Mouse (Mus musculus): ENCODE measurements around the gene Fbxl20. TPM values are rescaled to one million over a fixed set of nuclear protein-coding genes. Genes with fewer than 3 reads are reported as not detected.
A peak's percentile ranks its signal among the peaks of the same experiment; 100 is the strongest.

The Fbxl20 gene
- polyA plus RNA-seq, 1 experiment from 2014 or later, result 23.9 TPM

GRCm38 (mm10) chr11:98052129-98052988 lies 97.8 kb downstream of the Fbxl20 start:
- DNase-seq (ENCODE audit: low spot score) (peak; percentile 36), ATAC-seq (replicated peaks; ENCODE audit: insufficient number of reproducible peaks, low FRiP score, low TSS enrichment, low read depth) (no peak)
- peak overlapping the region; percentile 23 for H3K9ac ChIP-seq (replicated peaks; ENCODE audit: low read length)
- H3K27ac ChIP-seq (replicated peaks; ENCODE audit: low read depth, low read length), result no peak overlapping the region
- H3K9me3 ChIP-seq (replicated peaks; ENCODE audit: control insufficient read depth, low read length), result no peaks in the 10 kb centered on the region
- peaks cover 32% of the 10 kb centered on the region for H3K27me3 ChIP-seq (ENCODE audit: control insufficient read depth, insufficient read depth, low read length)
- H3K4me3 ChIP-seq (ENCODE audit: low read depth, low read length), result peak overlapping the region; percentile 42
- WGBS, result 1% methylated on average over 82 of the region's 83 CpGs
- no peaks in the 10 kb centered on the region for H3K36me3 ChIP-seq (replicated peaks; ENCODE audit: control insufficient read depth, insufficient read depth, low read depth, low read length)
- peaks cover 5% of the 10 kb centered on the region; the same call in 1 of the 2 replicates for H3K4me1 ChIP-seq (ENCODE audit: control insufficient read depth, insufficient read depth, low read length)
- H3K4me2 ChIP-seq (ENCODE audit: low read depth, low read length), result peak overlapping the region; percentile 45

GRCm38 (mm10) chr11:98051611-98052128 lies 98.5 kb downstream of the Fbxl20 start:
- H3K4me1 ChIP-seq (ENCODE audit: control insufficient read depth, insufficient read depth, low read length), result peaks cover 5% of the 10 kb centered on the region; the same call in 1 of the 2 replicates
- WGBS, result 4% methylated on average over 12 of the region's 12 CpGs
- H3K9me3 ChIP-seq (replicated peaks; ENCODE audit: control insufficient read depth, low read length), result no peaks in the 10 kb centered on the region
- no peak overlapping the region; the same call in 1 of the 2 replicates for H3K4me2 ChIP-seq (ENCODE audit: low read depth, low read length)
- H3K9ac ChIP-seq (replicated peaks; ENCODE audit: low read length), result no peak overlapping the region; the same call in 1 of the 2 replicates
- H3K4me3 ChIP-seq (ENCODE audit: low read depth, low read length), result peak overlapping the region; percentile 42; the same call in 1 of the 2 replicates
- ATAC-seq (replicated peaks; ENCODE audit: insufficient number of reproducible peaks, low FRiP score, low TSS enrichment, low read depth), result no peak
- no peak for DNase-seq (ENCODE audit: low spot score)
- no peaks in the 10 kb centered on the region for H3K36me3 ChIP-seq (replicated peaks; ENCODE audit: control insufficient read depth, insufficient read depth, low read depth, low read length)
- H3K27ac ChIP-seq (replicated peaks; ENCODE audit: low read depth, low read length), result no peak overlapping the region
- H3K27me3 ChIP-seq (ENCODE audit: control insufficient read depth, insufficient read depth, low read length), result peaks cover 32% of the 10 kb centered on the region

GRCm38 (mm10) chr11:98050940-98051339 lies 99.3 kb downstream of the Fbxl20 start:
- WGBS, result 28% methylated on average over 2 of the region's 2 CpGs
- ATAC-seq (replicated peaks; ENCODE audit: insufficient number of reproducible peaks, low FRiP score, low TSS enrichment, low read depth) (no peak), DNase-seq (ENCODE audit: low spot score) (no peak)
- H3K36me3 ChIP-seq (replicated peaks; ENCODE audit: control insufficient read depth, insufficient read depth, low read depth, low read length), result no peaks in the 10 kb centered on the region
- no peaks in the 10 kb centered on the region for H3K9me3 ChIP-seq (replicated peaks; ENCODE audit: control insufficient read depth, low read length)
- peaks cover 32% of the 10 kb centered on the region for H3K27me3 ChIP-seq (ENCODE audit: control insufficient read depth, insufficient read depth, low read length)
- no peak overlapping the region for H3K9ac ChIP-seq (replicated peaks; ENCODE audit: low read length)
- no peak overlapping the region for H3K4me2 ChIP-seq (ENCODE audit: low read depth, low read length)
- peaks cover 5% of the 10 kb centered on the region; the same call in 1 of the 2 replicates for H3K4me1 ChIP-seq (ENCODE audit: control insufficient read depth, insufficient read depth, low read length)
- H3K4me3 ChIP-seq (ENCODE audit: low read depth, low read length), result no peak overlapping the region
- no peak overlapping the region for H3K27ac ChIP-seq (replicated peaks; ENCODE audit: low read depth, low read length)

- Histone ChIP-seq H3K27me3 (ENCODE audit: control insufficient read depth, insufficient read depth, low read length) (peaks cover 32% of the 10 kb centered on the region), H3K9ac (replicated peaks; ENCODE audit: low read length) (no peak overlapping the region), H3K4me2 (ENCODE audit: low read depth, low read length) (no peak overlapping the region), H3K9me3 (replicated peaks; ENCODE audit: control insufficient read depth, low read length) (no peaks in the 10 kb centered on the region), H3K4me1 (ENCODE audit: control insufficient read depth, insufficient read depth, low read length) (peaks cover 5% of the 10 kb centered on the region; the same call in 1 of the 2 replicates), H3K27ac (replicated peaks; ENCODE audit: low read depth, low read length) (no peak overlapping the region), H3K4me3 (ENCODE audit: low read depth, low read length) (no peak overlapping the region), H3K36me3 (replicated peaks; ENCODE audit: control insufficient read depth, insufficient read depth, low read depth, low read length) (no peaks in the 10 kb centered on the region)
- ATAC-seq (replicated peaks; ENCODE audit: insufficient number of reproducible peaks, low FRiP score, low TSS enrichment, low read depth) (no peak), DNase-seq (ENCODE audit: low spot score) (no peak)
- WGBS, result 54% methylated on average over 2 of the region's 2 CpGs
Observed at GRCm38 (mm10) chr11:98050520-98050815, 99.7 kb downstream of the Fbxl20 start.

GRCm38 (mm10) chr11:98049672-98050519 lies 100.3 kb downstream of the Fbxl20 start:
- 70% methylated on average over 14 of the region's 14 CpGs for WGBS
- no peak overlapping the region for H3K4me3 ChIP-seq (ENCODE audit: low read depth, low read length)
- peaks cover 5% of the 10 kb centered on the region; the same call in 1 of the 2 replicates for H3K4me1 ChIP-seq (ENCODE audit: control insufficient read depth, insufficient read depth, low read length)
- DNase-seq (ENCODE audit: low spot score), result no peak
- no peak overlapping the region for H3K27ac ChIP-seq (replicated peaks; ENCODE audit: low read depth, low read length)
- no peak overlapping the region for H3K4me2 ChIP-seq (ENCODE audit: low read depth, low read length)
- no peaks in the 10 kb centered on the region for H3K9me3 ChIP-seq (replicated peaks; ENCODE audit: control insufficient read depth, low read length)
- ATAC-seq (replicated peaks; ENCODE audit: insufficient number of reproducible peaks, low FRiP score, low TSS enrichment, low read depth), result no peak
- H3K27me3 ChIP-seq (ENCODE audit: control insufficient read depth, insufficient read depth, low read length), result peaks cover 32% of the 10 kb centered on the region
- no peak overlapping the region for H3K9ac ChIP-seq (replicated peaks; ENCODE audit: low read length)
- no peaks in the 10 kb centered on the region for H3K36me3 ChIP-seq (replicated peaks; ENCODE audit: control insufficient read depth, insufficient read depth, low read depth, low read length)

GRCm38 (mm10) chr11:98047745-98048144 lies 102.5 kb downstream of the Fbxl20 start:
- no peak for DNase-seq (ENCODE audit: low spot score)
- peaks cover 5% of the 10 kb centered on the region; the same call in 1 of the 2 replicates for H3K4me1 ChIP-seq (ENCODE audit: control insufficient read depth, insufficient read depth, low read length)
- H3K4me2 ChIP-seq (ENCODE audit: low read depth, low read length), result no peak overlapping the region
- H3K4me3 ChIP-seq (ENCODE audit: low read depth, low read length), result no peak overlapping the region
- peaks cover 27% of the 10 kb centered on the region for H3K27me3 ChIP-seq (ENCODE audit: control insufficient read depth, insufficient read depth, low read length)
- H3K27ac ChIP-seq (replicated peaks; ENCODE audit: low read depth, low read length), result no peak overlapping the region
- 81% methylated on average over 4 of the region's 4 CpGs for WGBS
- H3K9ac ChIP-seq (replicated peaks; ENCODE audit: low read length), result no peak overlapping the region
- no peak for ATAC-seq (replicated peaks; ENCODE audit: insufficient number of reproducible peaks, low FRiP score, low TSS enrichment, low read depth)
- H3K36me3 ChIP-seq (replicated peaks; ENCODE audit: control insufficient read depth, insufficient read depth, low read depth, low read length), result no peaks in the 10 kb centered on the region
- H3K9me3 ChIP-seq (replicated peaks; ENCODE audit: control insufficient read depth, low read length), result no peaks in the 10 kb centered on the region

GRCm38 (mm10) chr11:98046466-98046865 lies 103.7 kb downstream of the Fbxl20 start:
- Histone ChIP-seq H3K27me3 (ENCODE audit: control insufficient read depth, insufficient read depth, low read length) (peaks cover 14% of the 10 kb centered on the region), H3K36me3 (replicated peaks; ENCODE audit: control insufficient read depth, insufficient read depth, low read depth, low read length) (no peaks in the 10 kb centered on the region), H3K4me1 (ENCODE audit: control insufficient read depth, insufficient read depth, low read length) (no peaks in the 10 kb centered on the region), H3K4me2 (ENCODE audit: low read depth, low read length) (no peak overlapping the region), H3K9ac (replicated peaks; ENCODE audit: low read length) (no peak overlapping the region), H3K4me3 (ENCODE audit: low read depth, low read length) (no peak overlapping the region), H3K9me3 (replicated peaks; ENCODE audit: control insufficient read depth, low read length) (no peaks in the 10 kb centered on the region), H3K27ac (replicated peaks; ENCODE audit: low read depth, low read length) (no peak overlapping the region)
- DNase-seq (ENCODE audit: low spot score), result no peak
- no peak for ATAC-seq (replicated peaks; ENCODE audit: insufficient number of reproducible peaks, low FRiP score, low TSS enrichment, low read depth)
- WGBS, result 53% methylated on average over 1 of the region's 1 CpGs
